Mouse (Mus musculus) cerebellum, adult 2 months (tissue): ENCODE results near the gene Trim61.

ENCODE experiments used
- CTCF ChIP-seq: fragments of 200-500 bp; IDR thresholded peaks from 2 replicates; pipeline ENCODE4 v1.5.1; 2011; ENCODE audit warnings: low read depth, mild to moderate bottlenecking, control low read depth, low read length, moderate library complexity, borderline replicate concordance; ENCODE audit not compliant: insufficient read depth
- POLR2A ChIP-seq: fragments of 200-500 bp; IDR thresholded peaks from 2 replicates; pipeline ENCODE4 v1.6.1; 2011; ENCODE audit warnings: low read length, control low read depth, borderline replicate concordance; ENCODE audit not compliant: insufficient read depth

DNA sequence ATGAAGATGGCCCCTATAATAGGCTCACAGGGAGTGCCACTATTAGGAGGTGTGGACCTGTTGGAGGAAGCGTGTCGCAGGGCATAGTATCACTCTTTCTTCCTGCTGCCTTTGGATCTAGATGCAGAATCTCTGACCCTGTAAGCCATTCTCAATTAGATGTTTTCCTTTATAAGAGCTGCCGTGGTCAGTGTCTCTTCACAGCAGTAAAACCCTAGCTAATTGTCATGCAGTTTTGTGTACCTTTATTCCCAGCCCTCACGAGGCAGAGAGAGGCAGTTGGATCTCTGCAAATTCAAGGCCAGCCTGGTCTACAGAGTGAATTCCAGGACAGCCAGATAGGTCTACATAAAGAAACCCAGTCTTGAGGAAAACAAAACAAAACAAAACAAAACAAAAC is 43.9 kb upstream of the Trim61 start:
- TF ChIP-seq POLR2A (no peak), CTCF (no peak)
